Mouse (Mus musculus) small intestine, adult 2 months (tissue): Measurements from ENCODE around the gene Dennd1a. TPM values are rescaled to one million over a fixed set of nuclear protein-coding genes. Genes with fewer than 3 reads are reported as not detected.

Source experiments
- H3K27ac ChIP-seq: fragments of 200-500 bp; 2 replicates; pipeline ENCODE4 v1.5.1; 2012; ENCODE audit warnings: low read depth, low read length, control low read depth, inconsistent platforms; ENCODE audit not compliant: insufficient read depth
- H3K27me3 ChIP-seq: fragments of 200-500 bp; 2 replicates; pipeline ENCODE4 v1.6.1; 2012; ENCODE audit warnings: mild to moderate bottlenecking, moderate library complexity, low read length, inconsistent platforms; ENCODE audit not compliant: control insufficient read depth, insufficient read depth
- H3K36me3 ChIP-seq: fragments of 200-500 bp; 2 replicates; pipeline ENCODE4 v1.6.1; 2012; ENCODE audit warnings: mild to moderate bottlenecking, low read length, control low read depth, inconsistent platforms; ENCODE audit not compliant: control insufficient read depth, insufficient read depth
- H3K4me1 ChIP-seq: fragments of 200-500 bp; 2 replicates; pipeline ENCODE4 v1.6.1; 2012; ENCODE audit warnings: low read length, inconsistent platforms, mixed read lengths; ENCODE audit not compliant: control insufficient read depth, insufficient read depth, insufficient read length
- H3K4me3 ChIP-seq: fragments of 200-500 bp; 2 replicates; pipeline ENCODE4 v1.5.1; 2012; ENCODE audit warnings: low read depth, mild to moderate bottlenecking, control low read depth, inconsistent platforms, low read length, moderate library complexity
- CTCF ChIP-seq: fragments of 200-500 bp; IDR thresholded peaks from 2 replicates; pipeline ENCODE4 v1.5.1; 2012; ENCODE audit warnings: low read depth, mild to moderate bottlenecking, control low read depth, inconsistent platforms, low read length, moderate library complexity, mixed read lengths; ENCODE audit not compliant: insufficient replicate concordance, insufficient read length; ENCODE audit errors: extremely low read depth
- POLR2A ChIP-seq: fragments of 200-500 bp; IDR thresholded peaks from 2 replicates; pipeline ENCODE4 v1.6.1; 2012; ENCODE audit warnings: low read depth, mild to moderate bottlenecking, control low read depth, inconsistent platforms, low read length, moderate library complexity
- WGBS: fragments of 180-500 bp; shearing (Covaris S2); methylation state at CpG from one replicate; pipeline ENCODE4 v1.1.7; 2018; 5-methylcytosine and 5-hydroxymethylcytosine counted together
- polyA plus RNA-seq: library from polyadenylated mRNA; depleted of rRNA; stranded (reverse); fragments of >200 nt; gene quantifications from 2 replicates; pipeline ENCODE4 v1.2.3, GENCODE M21; 2012

The Dennd1a gene
- polyA plus RNA-seq, 1 experiment, result 8.2 TPM

DNA sequence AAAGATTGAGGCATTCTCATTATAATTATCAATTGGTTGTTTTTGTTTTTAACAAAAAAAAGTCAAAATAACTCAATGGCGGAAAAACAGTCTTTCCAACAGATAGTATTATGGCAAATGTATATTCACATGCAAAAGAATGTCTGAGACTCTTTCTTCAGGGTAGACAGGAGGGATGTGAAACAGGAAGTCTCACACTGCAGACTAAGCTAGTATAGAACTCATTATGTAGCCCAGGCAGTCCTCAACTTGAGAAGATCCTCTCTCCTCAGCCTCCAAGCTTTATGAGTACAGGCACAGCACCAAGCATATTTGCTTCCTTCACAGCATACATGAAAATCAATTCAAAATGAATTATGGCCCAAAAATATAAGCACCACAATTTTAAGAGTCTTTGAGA is 79.4 kb downstream of the Dennd1a start:
- TF ChIP-seq POLR2A (no peak), CTCF (no peak)
- Histone ChIP-seq H3K4me3 (no peak overlapping the region), H3K27me3 (no peaks in the 10 kb centered on the region), H3K27ac (no peak overlapping the region), H3K36me3 (no peaks in the 10 kb centered on the region), H3K4me1 (no peaks in the 10 kb centered on the region)
- WGBS, result 98% methylated on average over 1 of the region's 1 CpGs

GRCm38 (mm10) chr2:38205281-38205680 is 81.9 kb downstream of the Dennd1a start:
- no peaks in the 10 kb centered on the region for H3K36me3 ChIP-seq
- H3K4me1 ChIP-seq, result no peaks in the 10 kb centered on the region
- no peak overlapping the region for H3K4me3 ChIP-seq
- TF ChIP-seq POLR2A, result no peak
- no peak for TF ChIP-seq CTCF
- no peaks in the 10 kb centered on the region for H3K27me3 ChIP-seq
- H3K27ac ChIP-seq, result no peak overlapping the region
- WGBS, result 73% methylated on average over 5 of the region's 5 CpGs

- Histone ChIP-seq H3K4me3 (no peak overlapping the region), H3K27me3 (no peaks in the 10 kb centered on the region), H3K4me1 (no peaks in the 10 kb centered on the region), H3K27ac (no peak overlapping the region), H3K36me3 (no peaks in the 10 kb centered on the region)
- 31% methylated on average over 2 of the region's 2 CpGs for whole genome bisulfite sequencing
- TF ChIP-seq POLR2A (no peak), CTCF (no peak)
Measured at GRCm38 (mm10) chr2:38204696-38205095, 82.5 kb downstream of the Dennd1a start.

GRCm38 (mm10) chr2:38198072-38198471 is 89.1 kb downstream of the Dennd1a start:
- Histone ChIP-seq H3K27ac (no peak overlapping the region), H3K36me3 (no peaks in the 10 kb centered on the region), H3K27me3 (no peaks in the 10 kb centered on the region), H3K4me3 (no peak overlapping the region), H3K4me1 (no peaks in the 10 kb centered on the region)
- TF ChIP-seq POLR2A, result no peak
- TF ChIP-seq CTCF, result no peak
- 97% methylated on average over 1 of the region's 1 CpGs for WGBS

DNA sequence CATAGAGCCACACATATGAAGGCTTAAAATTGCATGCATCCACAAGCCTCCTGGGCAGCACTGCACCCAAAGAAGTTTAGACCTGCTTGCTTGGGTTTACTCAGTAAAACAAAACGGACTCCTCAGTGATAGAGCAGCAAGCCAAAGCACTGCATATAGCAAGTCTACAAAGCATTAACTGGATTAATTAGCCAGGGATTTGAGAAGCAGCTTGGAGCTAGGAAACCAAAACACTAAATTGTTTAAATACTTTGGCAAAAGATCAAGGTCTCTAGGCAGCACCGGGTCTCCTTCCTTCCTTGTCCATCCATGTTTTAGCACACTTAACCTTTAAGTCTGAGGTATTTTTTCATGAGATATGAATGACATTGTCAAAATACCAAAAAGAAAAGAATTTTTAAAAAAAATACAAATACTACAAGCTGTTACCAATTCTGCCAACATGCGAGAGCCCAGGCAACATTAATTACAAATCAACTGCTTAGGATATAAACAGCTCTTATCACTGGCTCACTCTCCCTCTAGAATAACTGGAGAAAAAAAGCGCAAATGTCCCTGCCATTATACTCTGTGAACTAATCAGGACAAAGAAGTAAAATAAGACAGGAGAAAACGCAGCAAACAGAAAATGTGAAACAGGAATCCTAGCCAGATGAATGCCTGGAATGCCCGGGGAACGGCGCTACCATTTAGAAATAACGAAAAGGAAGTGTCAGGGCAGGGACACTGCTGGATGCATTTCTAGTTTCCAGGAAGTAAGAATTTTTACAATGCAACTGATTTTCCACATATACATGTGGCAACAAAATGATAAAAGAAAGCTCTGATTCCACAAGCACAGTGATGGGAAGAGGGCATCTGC is 90.8 kb downstream of the Dennd1a start:
- H3K27ac ChIP-seq, result no peak overlapping the region
- TF ChIP-seq POLR2A, result no peak
- TF ChIP-seq CTCF, result no peak
- no peaks in the 10 kb centered on the region for H3K4me1 ChIP-seq
- no peak overlapping the region for H3K4me3 ChIP-seq
- no peaks in the 10 kb centered on the region for H3K36me3 ChIP-seq
- 62% methylated on average over 9 of the region's 9 CpGs for WGBS
- H3K27me3 ChIP-seq, result no peaks in the 10 kb centered on the region

DNA sequence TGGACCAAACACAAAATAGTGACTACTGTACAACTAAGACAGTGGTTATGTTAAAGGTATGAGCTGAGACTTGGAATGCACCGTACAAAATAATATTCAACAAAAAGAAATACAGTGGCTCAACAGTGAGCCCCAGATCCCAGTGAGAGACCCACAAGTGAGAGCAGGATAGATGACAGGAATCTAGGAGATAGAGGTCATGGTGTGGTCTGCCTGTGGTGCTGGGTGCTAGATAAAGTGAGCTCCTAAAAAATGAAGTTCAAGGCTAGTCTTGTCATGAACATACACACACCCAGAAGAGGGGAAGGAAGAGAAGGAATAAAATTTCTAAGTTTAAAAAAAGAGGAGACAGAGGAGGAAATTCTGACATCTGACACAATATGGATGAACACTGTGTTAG is 95.2 kb downstream of the Dennd1a start:
- Histone ChIP-seq H3K27ac (no peak overlapping the region), H3K36me3 (no peaks in the 10 kb centered on the region), H3K4me3 (no peak overlapping the region), H3K27me3 (no peaks in the 10 kb centered on the region), H3K4me1 (no peaks in the 10 kb centered on the region)
- TF ChIP-seq POLR2A (no peak), CTCF (no peak)
- 90% methylated on average over 1 of the region's 1 CpGs for WGBS

DNA sequence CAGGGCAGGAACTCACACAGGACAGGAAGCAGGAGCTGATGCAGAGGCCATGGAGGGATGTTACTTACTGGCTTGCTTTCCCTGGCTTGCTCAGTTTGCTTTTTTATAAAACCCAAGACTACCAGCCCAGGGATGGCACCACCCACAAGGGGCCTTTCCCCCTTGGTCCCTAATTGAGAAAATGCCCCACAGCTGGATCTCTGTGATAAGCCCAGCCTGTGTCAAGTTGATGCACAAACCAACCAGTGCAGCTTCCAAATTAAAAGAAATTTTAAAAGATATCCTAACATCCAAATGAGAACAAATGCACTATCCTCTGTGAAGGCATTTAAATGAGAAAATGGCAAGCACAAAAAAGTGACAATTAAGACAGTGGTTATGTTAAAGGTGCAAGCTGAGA is 95.6 kb downstream of the Dennd1a start:
- no peak for TF ChIP-seq POLR2A
- no peak for TF ChIP-seq CTCF
- Histone ChIP-seq H3K27ac (no peak overlapping the region), H3K4me1 (no peaks in the 10 kb centered on the region), H3K27me3 (no peaks in the 10 kb centered on the region), H3K4me3 (no peak overlapping the region), H3K36me3 (no peaks in the 10 kb centered on the region)
